Mouse (Mus musculus): Measurements from ENCODE around the gene Tbcd.

Gene Tbcd

GRCm38 (mm10) chr11:121536528-121536927, 84.8 kb downstream of the Tbcd start:
- no peak for DNase-seq (ENCODE audit: low read depth)

- no peak for DNase-seq (ENCODE audit: low read depth)
Measured at GRCm38 (mm10) chr11:121542471-121542870, 90.7 kb downstream of the Tbcd start.

GRCm38 (mm10) chr11:121543287-121543856, 91.6 kb downstream of the Tbcd start:
- DNase-seq (ENCODE audit: low read depth) = no peak

- DNase-seq (ENCODE audit: low read depth) = no peak
Measured at GRCm38 (mm10) chr11:121543922-121544321, 92.2 kb downstream of the Tbcd start.

GRCm38 (mm10) chr11:121544755-121545397, 93.1 kb downstream of the Tbcd start:
- peak; percentile 38 for DNase-seq (ENCODE audit: low read depth)

GRCm38 (mm10) chr11:121545398-121546034, 93.8 kb downstream of the Tbcd start:
- DNase-seq (ENCODE audit: low read depth) = no peak

GRCm38 (mm10) chr11:121547234-121547633, 95.5 kb downstream of the Tbcd start:
- no peak for DNase-seq (ENCODE audit: low read depth)

- no peak for DNase-seq (ENCODE audit: low read depth)
Measured at GRCm38 (mm10) chr11:121547925-121548324, 96.2 kb downstream of the Tbcd start.

- no peak for DNase-seq (ENCODE audit: low read depth)
Measured at GRCm38 (mm10) chr11:121548996-121549842, 97.5 kb downstream of the Tbcd start.

GRCm38 (mm10) chr11:121549843-121550647, 98.3 kb downstream of the Tbcd start:
- DNase-seq (ENCODE audit: low read depth) = no peak

- DNase-seq (ENCODE audit: low read depth) = peak; percentile 53
Measured at GRCm38 (mm10) chr11:121551206-121551799, 99.6 kb downstream of the Tbcd start.

- peak; percentile 44 for DNase-seq (ENCODE audit: low read depth)
Measured at GRCm38 (mm10) chr11:121552167-121552566, 100.4 kb downstream of the Tbcd start.

GRCm38 (mm10) chr11:121552846-121553457, 101.2 kb downstream of the Tbcd start:
- no peak for DNase-seq (ENCODE audit: low read depth)

- no peak for DNase-seq (ENCODE audit: low read depth)
Measured at GRCm38 (mm10) chr11:121553458-121553857, 101.7 kb downstream of the Tbcd start.

- no peak for DNase-seq (ENCODE audit: low read depth)
Measured at GRCm38 (mm10) chr11:121556727-121557126, 105.0 kb downstream of the Tbcd start.

GRCm38 (mm10) chr11:121557946-121558345, 106.2 kb downstream of the Tbcd start:
- no peak for DNase-seq (ENCODE audit: low read depth)

- DNase-seq (ENCODE audit: low read depth) = no peak
Measured at GRCm38 (mm10) chr11:121558522-121558921, 106.8 kb downstream of the Tbcd start.

GRCm38 (mm10) chr11:121559527-121560293, 108.0 kb downstream of the Tbcd start:
- peak; percentile 79 for DNase-seq (ENCODE audit: low read depth)

- DNase-seq (ENCODE audit: low read depth) = peak; percentile 56
Measured at GRCm38 (mm10) chr11:121560294-121560663, 108.5 kb downstream of the Tbcd start.

GRCm38 (mm10) chr11:121563312-121563711, 111.6 kb downstream of the Tbcd start:
- DNase-seq (ENCODE audit: low read depth) = no peak

Measured in naive thymus-derived CD4-positive, alpha-beta T cell, adult 2 months (primary cell).